Mouse (Mus musculus): ENCODE data around the gene Slc5a1. TPM values are rescaled to one million over a fixed set of nuclear protein-coding genes. Genes with fewer than 3 reads are reported as not detected.
A peak's percentile ranks its signal among the peaks of the same experiment; 100 is the strongest.

Gene Slc5a1
- polyA plus RNA-seq, 1 experiment from 2014 or later, result 14.1 TPM

DNA sequence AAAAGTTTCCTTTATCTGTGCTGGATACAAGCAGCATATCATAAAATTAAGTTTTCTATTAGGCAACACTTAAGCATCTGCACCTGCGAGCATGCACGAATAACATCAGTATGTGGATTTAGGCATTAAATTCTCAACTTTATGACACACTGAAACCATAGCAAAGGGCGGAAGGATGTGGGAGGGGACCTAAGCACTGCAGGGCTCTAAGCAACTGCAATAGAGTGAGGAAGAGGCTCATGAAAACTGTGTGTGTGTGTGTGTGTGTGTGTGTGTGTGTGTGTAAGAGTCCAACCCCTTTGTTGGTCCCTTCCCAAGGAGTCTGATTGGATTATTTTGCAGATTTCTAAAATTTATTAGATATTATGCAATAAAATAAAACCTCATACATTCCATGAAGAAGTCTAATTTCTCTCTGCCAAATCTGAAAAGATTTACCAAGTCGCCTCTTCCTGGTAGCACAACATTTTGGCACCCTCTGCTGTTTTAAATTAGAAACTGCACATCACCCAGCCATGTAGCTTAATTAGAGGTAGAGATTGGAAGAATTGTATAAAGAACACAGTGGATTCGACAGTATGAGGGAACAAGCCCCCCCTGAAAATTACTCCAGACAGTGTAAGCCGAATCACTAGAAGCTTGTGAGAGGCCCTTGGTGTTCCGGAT, 38.9 kb downstream of the Slc5a1 start:
- Histone ChIP-seq H3K27me3 (ENCODE audit: control insufficient read depth, insufficient read depth, low read length) (no peaks in the 10 kb centered on the region), H3K9me3 (replicated peaks; ENCODE audit: control insufficient read depth, low read length) (no peaks in the 10 kb centered on the region), H3K36me3 (ENCODE audit: control insufficient read depth, insufficient read depth, low read length) (no peaks in the 10 kb centered on the region), H3K27ac (ENCODE audit: low read length) (no peak overlapping the region), H3K4me1 (ENCODE audit: control insufficient read depth, insufficient read depth, low read length) (no peaks in the 10 kb centered on the region), H3K9ac (ENCODE audit: low read length) (no peak overlapping the region), H3K4me2 (ENCODE audit: low read depth, low read length) (no peak overlapping the region), H3K4me3 (replicated peaks; ENCODE audit: low read length) (no peak overlapping the region)
- 48% methylated on average over 7 of the region's 7 CpGs for WGBS
- ATAC-seq (ENCODE audit: insufficient read depth, low FRiP score), result no peak

DNA sequence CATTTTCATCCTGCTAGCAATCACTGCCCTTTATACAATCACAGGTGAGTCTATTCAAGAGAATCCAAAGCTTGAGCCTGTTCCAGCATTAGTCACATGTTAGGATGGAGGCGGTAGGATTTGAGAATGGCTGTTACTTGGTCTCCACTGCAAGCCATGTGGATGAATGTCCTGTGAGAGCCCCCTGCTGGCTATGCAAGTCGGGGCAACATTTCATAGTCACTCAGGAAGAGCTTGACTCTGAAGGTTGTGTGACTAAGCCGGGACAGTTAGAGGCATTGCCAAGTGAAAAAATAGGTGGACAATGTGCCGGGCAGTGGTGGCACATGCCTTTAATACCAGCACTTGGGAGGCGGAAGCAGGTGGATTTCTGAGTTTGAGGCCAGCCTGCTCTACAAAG, 40.0 kb downstream of the Slc5a1 start:
- H3K9ac ChIP-seq (ENCODE audit: low read length), result no peak overlapping the region
- no peak for ATAC-seq (ENCODE audit: insufficient read depth, low FRiP score)
- H3K27me3 ChIP-seq (ENCODE audit: control insufficient read depth, insufficient read depth, low read length), result no peaks in the 10 kb centered on the region
- H3K4me1 ChIP-seq (ENCODE audit: control insufficient read depth, insufficient read depth, low read length), result no peaks in the 10 kb centered on the region
- H3K9me3 ChIP-seq (replicated peaks; ENCODE audit: control insufficient read depth, low read length), result no peaks in the 10 kb centered on the region
- H3K36me3 ChIP-seq (ENCODE audit: control insufficient read depth, insufficient read depth, low read length), result no peaks in the 10 kb centered on the region
- 43% methylated on average over 5 of the region's 5 CpGs for WGBS
- H3K4me2 ChIP-seq (ENCODE audit: low read depth, low read length), result no peak overlapping the region
- no peak overlapping the region for H3K4me3 ChIP-seq (replicated peaks; ENCODE audit: low read length)
- H3K27ac ChIP-seq (ENCODE audit: low read length), result no peak overlapping the region

DNA sequence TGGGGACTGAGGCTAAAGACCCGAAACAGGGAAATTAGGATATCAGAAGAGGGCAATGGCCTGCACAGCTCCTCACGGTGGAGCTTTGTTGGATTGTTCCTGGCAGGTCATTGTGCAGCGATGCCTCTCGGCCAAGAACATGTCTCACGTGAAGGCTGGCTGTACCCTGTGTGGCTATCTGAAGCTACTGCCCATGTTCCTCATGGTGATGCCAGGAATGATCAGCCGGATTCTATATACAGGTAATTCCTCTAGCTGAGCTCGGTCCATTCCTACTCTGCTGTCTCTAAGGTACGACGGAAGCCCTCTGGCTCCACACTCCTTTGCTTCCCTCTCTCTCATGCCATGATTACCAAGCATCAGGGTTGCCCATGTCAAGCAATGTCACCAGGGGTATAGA, 42.8 kb downstream of the Slc5a1 start:
- no peaks in the 10 kb centered on the region for H3K27me3 ChIP-seq (ENCODE audit: control insufficient read depth, insufficient read depth, low read length)
- H3K27ac ChIP-seq (ENCODE audit: low read length), result no peak overlapping the region
- no peaks in the 10 kb centered on the region for H3K36me3 ChIP-seq (ENCODE audit: control insufficient read depth, insufficient read depth, low read length)
- ATAC-seq (ENCODE audit: insufficient read depth, low FRiP score), result no peak
- no peak overlapping the region for H3K9ac ChIP-seq (ENCODE audit: low read length)
- H3K9me3 ChIP-seq (replicated peaks; ENCODE audit: control insufficient read depth, low read length), result no peaks in the 10 kb centered on the region
- no peaks in the 10 kb centered on the region for H3K4me1 ChIP-seq (ENCODE audit: control insufficient read depth, insufficient read depth, low read length)
- 84% methylated on average over 9 of the region's 9 CpGs for WGBS
- no peak overlapping the region for H3K4me2 ChIP-seq (ENCODE audit: low read depth, low read length)
- H3K4me3 ChIP-seq (replicated peaks; ENCODE audit: low read length), result no peak overlapping the region

DNA sequence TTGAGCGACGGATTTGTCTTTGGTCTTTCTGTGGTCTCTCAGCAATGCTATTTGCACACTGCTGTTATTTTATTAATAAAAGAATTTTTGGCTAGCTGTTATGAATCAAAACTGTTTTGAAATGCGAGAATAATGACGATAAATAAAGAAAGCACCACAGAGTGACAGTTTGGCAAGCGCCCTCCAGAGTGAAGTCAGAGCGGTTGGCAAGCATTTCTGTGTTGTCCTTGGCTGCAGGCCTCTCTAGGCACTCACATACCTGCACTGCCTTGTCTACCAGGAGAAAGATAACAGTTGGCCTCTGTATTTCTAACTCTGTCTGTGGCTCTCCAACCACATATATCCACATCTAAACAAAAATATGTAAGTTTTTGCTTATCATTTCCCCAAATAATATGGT, 43.7 kb downstream of the Slc5a1 start:
- H3K36me3 ChIP-seq (ENCODE audit: control insufficient read depth, insufficient read depth, low read length), result no peaks in the 10 kb centered on the region
- no peaks in the 10 kb centered on the region for H3K27me3 ChIP-seq (ENCODE audit: control insufficient read depth, insufficient read depth, low read length)

DNA sequence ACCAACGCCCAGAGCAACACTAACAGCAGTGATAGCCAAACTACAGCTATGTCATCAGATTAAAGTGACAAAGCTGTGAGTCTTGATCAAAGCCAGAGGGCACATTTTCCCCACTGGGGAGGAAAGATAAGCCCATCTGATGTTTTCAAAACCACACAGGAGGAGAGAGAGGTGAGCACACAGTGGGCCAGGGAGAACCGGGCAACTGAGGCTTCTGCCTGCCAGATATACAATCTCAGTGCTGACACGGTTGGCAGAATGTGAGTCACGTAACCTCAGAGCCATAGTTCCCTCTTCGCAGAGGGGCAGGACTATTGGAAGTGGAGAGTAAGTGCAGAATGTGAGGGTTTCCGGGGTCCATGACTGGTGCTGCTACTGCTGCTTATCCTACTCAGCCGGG, 89.5 kb downstream of the Slc5a1 start:
- Histone ChIP-seq H3K27me3 (ENCODE audit: control insufficient read depth, insufficient read depth, low read length) (no peaks in the 10 kb centered on the region), H3K4me1 (ENCODE audit: control insufficient read depth, insufficient read depth, low read length) (0 out of 2 replicates have a peak, but pooled peaks cover 3% of the 10 kb centered on the region), H3K4me3 (replicated peaks; ENCODE audit: low read length) (no peak overlapping the region), H3K27ac (ENCODE audit: low read length) (no peak overlapping the region), H3K36me3 (ENCODE audit: control insufficient read depth, insufficient read depth, low read length) (no peaks in the 10 kb centered on the region), H3K9me3 (replicated peaks; ENCODE audit: control insufficient read depth, low read length) (no peaks in the 10 kb centered on the region), H3K4me2 (ENCODE audit: low read depth, low read length) (no peak overlapping the region), H3K9ac (ENCODE audit: low read length) (no peak overlapping the region)
- no peak for ATAC-seq (ENCODE audit: insufficient read depth, low FRiP score)
- WGBS, result 17% methylated on average over 7 of the region's 7 CpGs

More for the DNA sequence above, 43.7 kb downstream of the Slc5a1 start:
- H3K27ac ChIP-seq (ENCODE audit: low read length), result no peak overlapping the region
- H3K4me1 ChIP-seq (ENCODE audit: control insufficient read depth, insufficient read depth, low read length), result no peaks in the 10 kb centered on the region
- no peak for ATAC-seq (ENCODE audit: insufficient read depth, low FRiP score)
- WGBS, result 48% methylated on average over 6 of the region's 6 CpGs
- no peak overlapping the region for H3K9ac ChIP-seq (ENCODE audit: low read length)
- no peaks in the 10 kb centered on the region for H3K9me3 ChIP-seq (replicated peaks; ENCODE audit: control insufficient read depth, low read length)
- no peak overlapping the region for H3K4me3 ChIP-seq (replicated peaks; ENCODE audit: low read length)
- no peak overlapping the region for H3K4me2 ChIP-seq (ENCODE audit: low read depth, low read length)

DNA sequence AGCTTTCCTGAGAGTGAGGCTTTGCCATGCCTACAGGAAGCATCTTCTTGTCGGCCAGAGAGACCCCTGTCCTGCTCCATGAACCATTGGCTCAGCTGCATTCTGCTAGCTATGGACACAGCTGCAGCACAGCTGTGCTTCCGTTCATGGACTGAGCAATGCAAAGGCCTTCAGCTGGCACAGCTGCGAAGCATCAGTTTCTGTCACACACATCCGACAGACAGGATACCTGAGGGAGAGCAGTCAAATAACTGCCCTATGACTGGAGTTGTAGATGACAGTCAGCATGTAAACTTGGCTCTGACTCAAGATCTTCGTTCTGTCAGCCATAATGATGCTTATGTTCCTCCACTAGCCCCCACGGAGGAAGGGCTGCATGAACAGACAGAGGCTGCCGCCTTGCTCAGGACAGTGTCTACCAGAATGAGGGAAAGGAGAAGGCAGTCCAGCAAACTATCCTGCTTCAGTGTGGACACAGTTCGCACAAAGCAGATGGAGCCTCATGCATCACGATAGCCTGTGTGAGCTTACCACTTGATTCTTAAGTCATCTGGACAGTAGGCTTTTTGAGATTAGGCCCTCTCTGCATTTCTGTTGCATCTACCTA, 91.3 kb downstream of the Slc5a1 start:
- Histone ChIP-seq H3K4me3 (replicated peaks; ENCODE audit: low read length) (no peak overlapping the region), H3K9me3 (replicated peaks; ENCODE audit: control insufficient read depth, low read length) (no peaks in the 10 kb centered on the region), H3K36me3 (ENCODE audit: control insufficient read depth, insufficient read depth, low read length) (no peaks in the 10 kb centered on the region), H3K4me1 (ENCODE audit: control insufficient read depth, insufficient read depth, low read length) (0 out of 2 replicates have a peak, but pooled peaks cover 3% of the 10 kb centered on the region), H3K9ac (ENCODE audit: low read length) (no peak overlapping the region), H3K27ac (ENCODE audit: low read length) (peak overlapping the region; percentile 42), H3K27me3 (ENCODE audit: control insufficient read depth, insufficient read depth, low read length) (no peaks in the 10 kb centered on the region), H3K4me2 (ENCODE audit: low read depth, low read length) (no peak overlapping the region)
- ATAC-seq (ENCODE audit: insufficient read depth, low FRiP score), result peak; percentile 64
- WGBS, result 52% methylated on average over 9 of the region's 9 CpGs

DNA sequence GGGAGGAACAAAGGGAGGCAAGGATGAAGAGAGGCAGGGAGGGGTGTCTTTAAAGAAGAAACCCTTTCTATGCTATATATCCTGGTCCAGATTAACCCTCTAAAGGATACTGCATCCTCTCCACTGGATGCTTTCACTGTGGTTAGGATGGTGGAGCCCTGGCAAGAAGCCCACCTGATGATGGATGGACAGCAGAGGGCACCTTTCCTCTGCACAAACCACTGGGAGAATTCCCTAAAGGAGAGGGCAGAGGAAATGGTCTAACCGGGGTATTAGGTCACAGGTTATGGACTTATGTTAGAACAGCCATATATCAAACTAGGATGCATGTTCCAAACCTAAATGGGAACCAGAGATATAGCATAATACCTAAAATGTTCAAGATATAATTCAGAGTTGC, 96.1 kb downstream of the Slc5a1 start:
- H3K4me3 ChIP-seq (replicated peaks; ENCODE audit: low read length), result no peak overlapping the region
- no peak overlapping the region for H3K9ac ChIP-seq (ENCODE audit: low read length)
- H3K4me1 ChIP-seq (ENCODE audit: control insufficient read depth, insufficient read depth, low read length), result 0 out of 2 replicates have a peak, but pooled peaks cover 7% of the 10 kb centered on the region
- 34% methylated on average over 1 of the region's 1 CpGs for WGBS
- no peaks in the 10 kb centered on the region for H3K36me3 ChIP-seq (ENCODE audit: control insufficient read depth, insufficient read depth, low read length)
- ATAC-seq (ENCODE audit: insufficient read depth, low FRiP score), result no peak
- no peaks in the 10 kb centered on the region for H3K9me3 ChIP-seq (replicated peaks; ENCODE audit: control insufficient read depth, low read length)
- no peak overlapping the region for H3K27ac ChIP-seq (ENCODE audit: low read length)
- no peaks in the 10 kb centered on the region for H3K27me3 ChIP-seq (ENCODE audit: control insufficient read depth, insufficient read depth, low read length)
- no peak overlapping the region for H3K4me2 ChIP-seq (ENCODE audit: low read depth, low read length)

DNA sequence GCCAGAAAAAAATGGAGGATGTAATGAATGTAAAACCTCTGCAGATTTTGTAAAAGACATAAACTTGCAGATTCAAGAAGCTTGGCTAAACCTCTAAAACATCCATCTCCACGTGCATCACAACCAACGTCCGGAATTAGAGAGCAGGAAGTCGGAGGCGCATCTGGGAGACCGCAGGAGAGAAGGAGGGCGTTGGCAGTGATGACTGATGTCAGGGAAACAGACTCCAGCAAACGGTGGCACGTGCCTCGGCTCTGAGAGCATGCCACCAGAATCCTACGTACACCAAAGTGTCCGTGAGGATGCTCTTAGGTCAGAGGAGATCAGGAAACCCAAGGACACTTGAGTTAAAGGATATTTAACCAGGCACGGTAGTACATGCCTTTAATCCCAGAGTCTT, 97.7 kb downstream of the Slc5a1 start:
- H3K4me2 ChIP-seq (ENCODE audit: low read depth, low read length), result no peak overlapping the region
- no peaks in the 10 kb centered on the region for H3K36me3 ChIP-seq (ENCODE audit: control insufficient read depth, insufficient read depth, low read length)
- H3K4me1 ChIP-seq (ENCODE audit: control insufficient read depth, insufficient read depth, low read length), result 0 out of 2 replicates have a peak, but pooled peaks cover 7% of the 10 kb centered on the region
- no peaks in the 10 kb centered on the region for H3K27me3 ChIP-seq (ENCODE audit: control insufficient read depth, insufficient read depth, low read length)
- WGBS, result 46% methylated on average over 13 of the region's 13 CpGs
- no peak overlapping the region for H3K27ac ChIP-seq (ENCODE audit: low read length)
- H3K9me3 ChIP-seq (replicated peaks; ENCODE audit: control insufficient read depth, low read length), result no peaks in the 10 kb centered on the region
- no peak overlapping the region for H3K9ac ChIP-seq (ENCODE audit: low read length)
- ATAC-seq (ENCODE audit: insufficient read depth, low FRiP score), result no peak
- H3K4me3 ChIP-seq (replicated peaks; ENCODE audit: low read length), result no peak overlapping the region

DNA sequence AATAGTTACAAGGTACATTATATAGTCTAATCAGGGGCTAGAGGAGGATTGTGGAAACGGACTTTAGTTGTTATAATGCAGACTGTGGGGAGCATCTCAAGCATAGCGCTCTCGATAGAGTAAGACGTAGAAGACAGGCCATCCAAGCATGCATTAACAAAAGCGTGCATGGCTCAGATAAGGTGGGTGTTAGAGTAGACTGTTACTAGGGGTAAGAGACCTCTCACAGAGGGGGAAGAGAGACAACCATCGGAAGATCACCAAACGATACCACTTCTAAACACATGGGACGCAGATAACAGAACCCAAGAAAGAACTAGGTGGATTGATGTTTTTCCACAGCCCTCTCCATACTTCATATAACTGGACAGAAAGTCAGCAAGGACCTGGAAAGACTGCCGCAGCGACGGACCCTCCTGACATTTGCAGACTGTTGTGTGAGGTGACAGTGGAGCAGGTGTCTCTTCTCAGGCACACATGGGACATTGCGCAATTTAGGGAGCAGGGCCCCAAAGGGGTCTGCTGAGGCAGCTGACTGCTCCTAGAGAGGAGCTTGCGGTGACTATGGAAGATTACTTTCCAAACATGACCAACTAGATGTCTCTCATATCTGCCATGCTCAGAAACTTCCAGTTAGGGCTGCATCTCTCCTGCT, 98.6 kb downstream of the Slc5a1 start:
- no peak overlapping the region for H3K4me2 ChIP-seq (ENCODE audit: low read depth, low read length)
- ATAC-seq (ENCODE audit: insufficient read depth, low FRiP score), result no peak
- no peaks in the 10 kb centered on the region for H3K27me3 ChIP-seq (ENCODE audit: control insufficient read depth, insufficient read depth, low read length)
- H3K9ac ChIP-seq (ENCODE audit: low read length), result no peak overlapping the region
- WGBS, result 72% methylated on average over 13 of the region's 13 CpGs
- no peaks in the 10 kb centered on the region for H3K9me3 ChIP-seq (replicated peaks; ENCODE audit: control insufficient read depth, low read length)
- no peaks in the 10 kb centered on the region for H3K36me3 ChIP-seq (ENCODE audit: control insufficient read depth, insufficient read depth, low read length)
- 0 out of 2 replicates have a peak, but pooled peaks cover 7% of the 10 kb centered on the region for H3K4me1 ChIP-seq (ENCODE audit: control insufficient read depth, insufficient read depth, low read length)
- no peak overlapping the region for H3K4me3 ChIP-seq (replicated peaks; ENCODE audit: low read length)
- no peak overlapping the region for H3K27ac ChIP-seq (ENCODE audit: low read length)
